Mouse (Mus musculus) heart, adult 2 months (tissue): ENCODE data around the gene Ankrd60.

ENCODE experiments used
- CTCF ChIP-seq: fragments of 200-600 bp; IDR thresholded peaks from 2 replicates; pipeline ENCODE4 v1.8.1; 2022; ENCODE audit warnings: antibody characterized with exemption, mild to moderate bottlenecking, moderate library complexity
- EP300 ChIP-seq: fragments of 200-500 bp; IDR thresholded peaks from 2 replicates; pipeline ENCODE4 v1.6.1; 2011; ENCODE audit warnings: low read depth, low read length, control low read depth; ENCODE audit not compliant: insufficient read depth

DNA sequence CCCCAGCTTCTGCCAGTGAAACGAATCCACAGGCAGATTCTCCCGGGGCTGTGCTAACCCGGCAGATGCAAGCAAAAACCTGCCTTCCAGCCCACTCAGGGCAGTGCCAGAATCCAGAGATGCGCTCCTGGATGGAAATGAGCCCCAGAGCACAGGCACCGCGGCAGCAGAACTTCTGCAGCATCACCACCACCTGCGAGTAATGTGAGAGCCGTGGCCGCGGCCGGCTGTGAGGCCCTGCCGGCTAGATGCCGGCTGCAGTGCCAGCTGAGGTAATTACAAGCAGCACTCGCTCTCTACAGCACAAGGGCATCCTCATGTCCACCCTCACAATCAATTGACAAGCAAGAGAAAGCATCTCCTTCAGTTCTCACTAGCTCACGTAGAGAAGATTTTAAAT lies 6.2 kb upstream of the Ankrd60 start:
- TF ChIP-seq CTCF (no peak), EP300 (no peak)
